Comparison of ENCODE assay signal across 19 mouse cellular contexts in genomic region chr2:31641929-31642328, GRCm38 (mm10). TPM values are rescaled to one million over a fixed set of nuclear protein-coding genes. Genes with fewer than 3 reads are reported as not detected.
DNase-seq lines count a peak whose midpoint lies in the region; ATAC-seq lines count a peak whose summit lies in the region.
"Had no signal": no experiment of that assay in that cellular context is flagged by ENCODE, and none has a peak within 500 bp of the region (broad histone marks: within the 10 kb centered on the region; RNA-seq: fewer than 3 reads in every experiment).

No protein-coding gene starts in this region.

- intact Hi-C loops in gastrocnemius, postnatal 36 days (cut with DNase I) = no loop called here

- ATAC-seq in embryonic facial prominence, embryonic 14.5 days (ENCODE audit: low read depth) = no peak
- ATAC-seq in hindbrain, embryonic 14.5 days (ENCODE audit: low FRiP score) = no peak
- ATAC-seq in neural tube, embryonic 12.5 days (ENCODE audit: low FRiP score, low read depth) = no peak
- ATAC-seq: activated CD4-positive, CD25-positive, alpha-beta regulatory T cell, adult 4 months; liver, embryonic 12.5 days; lung, postnatal 0 days had no signal

- H3K9ac ChIP-seq in embryonic facial prominence, embryonic 14.5 days (ENCODE audit: low read depth, low read length) = no peak overlapping the region
- H3K9ac ChIP-seq in hindbrain, embryonic 14.5 days = no peak overlapping the region
- H3K9ac ChIP-seq in neural tube, embryonic 12.5 days = peak overlapping the region; percentile 51
- H3K9ac ChIP-seq: liver, embryonic 12.5 days had no signal

- no peak overlapping the region for H3K4me2 ChIP-seq in embryonic facial prominence, embryonic 14.5 days (ENCODE audit: low read depth, low read length)
- H3K4me2 ChIP-seq in hindbrain, embryonic 14.5 days (replicated peaks) = peak overlapping the region; percentile 23
- H3K4me2 ChIP-seq in neural tube, embryonic 12.5 days (replicated peaks) = peak overlapping the region; percentile 47
- H3K4me2 ChIP-seq: heart, embryonic 11.5 days; liver, embryonic 12.5 days had no signal

- peak; percentile 20 for DNase-seq in ZHBTc4 (ENCODE audit: low read depth, low spot score)
- no peak for DNase-seq in embryonic facial prominence, embryonic 14.5 days (ENCODE audit: low spot score)
- DNase-seq in hindbrain, embryonic 14.5 days (ENCODE audit: low spot score) = no peak
- no peak for DNase-seq in gastrocnemius, postnatal 36 days
- no peak for DNase-seq in adrenal gland, postnatal 4 days (ENCODE audit: low spot score in 2 of 2)
- no peak for DNase-seq in heart, adult 9 months (ENCODE audit: low spot score in 2 of 2)
- DNase-seq: adrenal gland, postnatal 25 days; cerebellum, adult 9-11 months; kidney, adult 11 months; kidney, postnatal 14 days; layer of hippocampus, adult 9-11 months had no signal

- no peak overlapping the region for H3K27ac ChIP-seq in embryonic facial prominence, embryonic 14.5 days (replicated peaks; ENCODE audit: low read depth, low read length)
- no peak overlapping the region for H3K27ac ChIP-seq in hindbrain, embryonic 14.5 days
- no peak overlapping the region for H3K27ac ChIP-seq in neural tube, embryonic 12.5 days
- H3K27ac ChIP-seq: liver, embryonic 12.5 days had no signal

- H3K27me3 ChIP-seq in embryonic facial prominence, embryonic 14.5 days (replicated peaks; ENCODE audit: control insufficient read depth, insufficient read depth, low read length) = peaks cover 99% of the 10 kb centered on the region
- H3K27me3 ChIP-seq in hindbrain, embryonic 14.5 days (ENCODE audit: control insufficient read depth, insufficient read depth, low read length) = peaks cover 98% of the 10 kb centered on the region
- peaks cover 96% of the 10 kb centered on the region for H3K27me3 ChIP-seq in neural tube, embryonic 12.5 days (replicated peaks)

- no peaks in the 10 kb centered on the region for H3K36me3 ChIP-seq in embryonic facial prominence, embryonic 14.5 days (ENCODE audit: control insufficient read depth, insufficient read depth, low read length)
- no peaks in the 10 kb centered on the region for H3K36me3 ChIP-seq in hindbrain, embryonic 14.5 days (replicated peaks; ENCODE audit: control insufficient read depth, insufficient read depth)
- no peaks in the 10 kb centered on the region for H3K36me3 ChIP-seq in neural tube, embryonic 12.5 days
- H3K36me3 ChIP-seq: liver, embryonic 12.5 days had no signal

- WGBS in embryonic facial prominence, embryonic 14.5 days = 3% methylated on average over 16 of the region's 18 CpGs
- 3% methylated on average over 18 of the region's 18 CpGs for WGBS in hindbrain, embryonic 14.5 days
- WGBS in neural tube, embryonic 12.5 days = 2% methylated on average over 18 of the region's 18 CpGs

- no peaks in the 10 kb centered on the region for H3K9me3 ChIP-seq in embryonic facial prominence, embryonic 14.5 days (ENCODE audit: control insufficient read depth, low read length)
- H3K9me3 ChIP-seq in hindbrain, embryonic 14.5 days (ENCODE audit: control insufficient read depth, low read length) = no peaks in the 10 kb centered on the region
- no peaks in the 10 kb centered on the region for H3K9me3 ChIP-seq in neural tube, embryonic 12.5 days
- H3K9me3 ChIP-seq: liver, embryonic 12.5 days; megakaryocyte, embryonic 14.5 days had no signal

- H3K4me3 ChIP-seq in embryonic facial prominence, embryonic 14.5 days (ENCODE audit: low read depth, low read length) = 0 out of 2 replicates have a peak overlapping the region, but pooled peaks have one; percentile 5
- peak overlapping the region; percentile 13 for H3K4me3 ChIP-seq in hindbrain, embryonic 14.5 days (replicated peaks; ENCODE audit: low read length)
- peak overlapping the region; percentile 31 for H3K4me3 ChIP-seq in neural tube, embryonic 12.5 days
- H3K4me3 ChIP-seq: liver, embryonic 12.5 days; megakaryocyte, embryonic 14.5 days had no signal

- peaks cover 9% of the 10 kb centered on the region; the same call in 1 of the 2 replicates for H3K4me1 ChIP-seq in embryonic facial prominence, embryonic 14.5 days (ENCODE audit: control insufficient read depth, insufficient read depth, low read length)
- peaks cover 8% of the 10 kb centered on the region for H3K4me1 ChIP-seq in hindbrain, embryonic 14.5 days (replicated peaks; ENCODE audit: control insufficient read depth, insufficient read depth, low read length)
- peaks cover 48% of the 10 kb centered on the region for H3K4me1 ChIP-seq in neural tube, embryonic 12.5 days

RNA-seq across cellular contexts. Expression of gene Prdm12, which starts 2.1 kb away (rescaled TPM):
- polyA plus RNA-seq in embryonic facial prominence, embryonic 14.5 days (2014; fragmentation: Nextera tagmentation; extraction: Ambion mirVana) = 2.6 TPM in 2 replicates
- polyA plus RNA-seq in hindbrain, embryonic 14.5 days (2014; fragmentation: Nextera tagmentation; extraction: Ambion mirVana) = 0.50 and 0.89 TPM in 2 replicates
- polyA plus RNA-seq in neural tube, embryonic 12.5 days (2016; fragmentation: Nextera tagmentation; extraction: Ambion mirVana) = 37.3 and 54.2 TPM in 2 replicates
- not detected for total RNA-seq in gastrocnemius, postnatal 36 days (2021)
- total RNA-seq in adrenal gland, postnatal 4 days (2021) = not detected
- total RNA-seq: adrenal gland, postnatal 25 days; gastrocnemius, postnatal 10 days; heart, postnatal 25 days had no signal
- polyA plus RNA-seq: activated CD4-positive, CD25-positive, alpha-beta regulatory T cell, adult 4 months; liver, embryonic 12.5 days; lung, postnatal 0 days had no signal

RNA-seq across cellular contexts. Expression of gene Exosc2, which starts 28.6 kb away (rescaled TPM):
- 36.8 and 44.2 TPM in 2 replicates for polyA plus RNA-seq in embryonic facial prominence, embryonic 14.5 days (2014; fragmentation: Nextera tagmentation; extraction: Ambion mirVana)
- 29.5 and 33.1 TPM in 2 replicates for polyA plus RNA-seq in hindbrain, embryonic 14.5 days (2014; fragmentation: Nextera tagmentation; extraction: Ambion mirVana)
- polyA plus RNA-seq in neural tube, embryonic 12.5 days (2016; fragmentation: Nextera tagmentation; extraction: Ambion mirVana) = 50.5 and 51.3 TPM in 2 replicates
- 1 to 10 TPM; 6.1 to 7.5 TPM for total RNA-seq in gastrocnemius, postnatal 36 days (2021)
- 10 to 100 TPM; 32.9 to 37.4 TPM for total RNA-seq in adrenal gland, postnatal 4 days (2021)

RNA-seq across cellular contexts. Expression of gene Abl1, which starts 46.2 kb away (rescaled TPM):
- polyA plus RNA-seq in embryonic facial prominence, embryonic 14.5 days (2014; fragmentation: Nextera tagmentation; extraction: Ambion mirVana) = 47.8 and 48.9 TPM in 2 replicates
- 19.7 and 20.9 TPM in 2 replicates for polyA plus RNA-seq in hindbrain, embryonic 14.5 days (2014; fragmentation: Nextera tagmentation; extraction: Ambion mirVana)
- polyA plus RNA-seq in neural tube, embryonic 12.5 days (2016; fragmentation: Nextera tagmentation; extraction: Ambion mirVana) = 38.2 and 38.6 TPM in 2 replicates
- 10 to 100 TPM; 21.9 to 22.3 TPM for total RNA-seq in gastrocnemius, postnatal 36 days (2021)
- 100 to 1,000 TPM; 109 to 112 TPM for total RNA-seq in adrenal gland, postnatal 4 days (2021)

Comparison
In these comparisons a context has a peak if more than half of its experiments do, and no peak if none do; other contexts are left out.
1. RNA of gene Prdm12, which starts 2.1 kb away (polyA plus RNA-seq): 37.3 to 54.2 TPM in neural tube, embryonic 12.5 days; 2.6 TPM in embryonic facial prominence, embryonic 14.5 days and 0.50 to 0.89 TPM in hindbrain, embryonic 14.5 days; every median in the first group is over 10 times any median in the second.
2. Peak in every context shown above with its lines, with median percentiles within 50 percentile points of each other: H3K4me3 ChIP-seq.